Mouse (Mus musculus) thymus, adult 2 months (tissue): ENCODE results near the gene Lmf1.

Experiments
- CTCF ChIP-seq: fragments of 200-500 bp; IDR thresholded peaks from 2 replicates; pipeline ENCODE4 v1.5.1; 2012; ENCODE audit warnings: mild to moderate bottlenecking, control low read depth, low read length, moderate library complexity, borderline replicate concordance; ENCODE audit not compliant: control insufficient read depth, poor library complexity, insufficient read depth; ENCODE audit errors: extremely low read depth
- POLR2A ChIP-seq: fragments of 200-500 bp; IDR thresholded peaks from 2 replicates; pipeline ENCODE4 v1.6.1; 2012; ENCODE audit warnings: mild to moderate bottlenecking, low read length, control low read depth, moderate library complexity; ENCODE audit not compliant: control insufficient read depth, poor library complexity, insufficient read depth; ENCODE audit errors: extremely low read depth

- TF ChIP-seq POLR2A (no peak), CTCF (no peak)
These were observed 23.5 kb downstream of the Lmf1 start for GRCm38 (mm10) chr17:25602366-25602765.
